Mouse (Mus musculus) heart, adult 11 months (tissue): ENCODE results near the gene Fkbp1b.
A peak's percentile ranks its signal among the peaks of the same experiment; 100 is the strongest.

Experiments used
- DNase-seq: peaks from one replicate; pipeline ENCODE4 v3.0.0; 2022

The Fkbp1b gene

DNA sequence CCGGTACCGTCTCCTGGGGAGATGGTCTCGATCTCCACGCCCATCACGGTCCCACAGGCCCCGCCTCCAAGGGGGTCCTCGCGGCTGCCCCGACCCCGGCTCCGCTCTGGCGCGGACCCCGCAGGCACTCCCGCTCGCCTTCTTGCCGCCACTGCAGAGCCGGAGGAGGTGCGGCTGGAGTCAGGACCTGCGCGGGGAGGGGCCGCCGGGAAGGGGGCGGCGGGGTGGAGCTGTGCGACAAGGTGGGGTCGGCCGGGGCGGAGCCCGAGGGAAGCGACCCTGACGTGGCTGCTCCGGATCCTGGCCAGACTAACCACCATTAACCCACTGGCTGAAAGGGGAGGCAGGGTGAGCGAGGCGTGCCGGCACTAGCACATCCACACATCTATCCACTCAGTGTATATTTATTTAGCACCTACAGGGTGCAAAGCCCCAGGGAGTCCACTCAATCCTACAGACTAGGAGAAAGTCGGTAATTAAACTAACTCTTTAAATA lies at the start of gene Fkbp1b:
TSS of gene Fkbp1b (minus strand) at position 200 of the 496 bp plus-strand sequence.
- peak; percentile 96 for DNase-seq

DNA sequence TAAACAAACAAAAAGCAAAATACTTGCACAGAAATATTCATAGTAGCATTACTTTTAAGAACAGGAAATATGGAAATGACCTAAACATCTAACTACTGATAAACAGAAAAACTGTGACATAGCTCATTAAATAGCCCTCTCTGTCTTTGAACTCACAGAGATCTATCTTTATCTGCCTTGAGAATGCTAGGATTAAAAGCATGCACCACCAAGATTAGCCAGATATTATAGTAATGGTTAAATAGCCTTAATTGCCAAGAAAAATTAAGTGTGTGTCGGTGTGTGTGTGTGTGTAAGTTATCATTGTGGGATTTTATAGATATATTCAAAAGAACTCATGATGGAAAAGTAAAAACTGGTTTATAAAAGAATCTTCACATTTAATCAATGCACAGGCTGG lies 48.5 kb upstream of the Fkbp1b start:
- DNase-seq = no peak

DNA sequence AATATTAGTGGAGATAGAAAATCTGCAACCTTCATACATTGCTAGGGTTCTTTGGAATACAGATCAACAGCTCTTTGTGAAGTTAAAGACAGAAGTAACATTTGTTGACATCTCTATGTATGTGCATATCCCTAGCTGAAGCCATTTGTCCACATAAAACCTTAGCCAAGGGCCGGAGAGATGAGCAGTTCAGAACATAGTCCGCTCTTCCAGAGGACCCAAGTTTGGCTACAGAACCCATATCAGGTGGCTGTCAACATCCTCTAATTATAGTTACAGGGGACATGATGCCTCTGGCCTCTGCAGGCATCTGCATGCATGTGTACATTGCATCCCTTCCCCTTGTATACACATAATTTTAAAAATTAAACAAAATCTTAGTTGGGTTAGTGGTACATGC lies 47.9 kb upstream of the Fkbp1b start:
- DNase-seq = peak; percentile 46

DNA sequence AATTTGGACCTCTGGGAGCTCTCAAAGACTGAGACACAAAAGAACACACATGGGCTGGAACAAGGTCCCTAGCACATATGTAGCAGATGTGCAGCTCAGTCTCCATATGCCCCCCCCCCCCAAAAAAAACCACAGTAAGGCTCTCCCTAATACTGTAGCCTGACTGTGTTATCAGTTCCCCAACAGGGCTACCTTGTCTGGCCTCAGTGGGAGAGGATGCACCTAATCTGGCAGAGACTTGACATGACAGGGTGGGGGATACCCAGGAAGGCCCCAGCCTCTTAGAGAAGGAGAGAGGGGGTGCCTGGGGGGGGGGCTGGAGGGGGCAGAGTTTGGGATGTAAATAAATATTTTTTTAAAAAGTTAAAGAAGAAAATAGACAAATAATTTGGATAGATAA lies 47.3 kb upstream of the Fkbp1b start:
- peak; percentile 40 for DNase-seq

DNA sequence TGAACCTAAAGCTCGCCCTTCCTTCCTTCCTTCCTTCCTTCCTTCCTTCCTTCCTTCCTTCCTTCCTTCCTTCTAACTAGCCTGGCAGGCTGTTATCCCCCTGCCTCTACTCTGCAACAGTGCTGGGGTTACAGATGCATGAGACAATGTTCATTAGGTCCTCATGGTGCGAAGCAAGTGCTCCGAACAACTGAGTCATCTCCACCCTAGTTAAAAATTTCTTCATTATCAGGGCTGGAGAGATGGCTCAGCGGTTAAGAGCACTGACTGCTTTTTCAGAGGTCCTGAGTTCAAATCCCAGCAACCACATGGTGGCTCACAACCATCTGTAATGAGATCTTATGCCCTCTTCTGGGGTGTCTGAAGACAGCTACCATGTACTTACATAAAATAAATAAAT lies 45.2 kb upstream of the Fkbp1b start:
- DNase-seq = peak; percentile 67

DNA sequence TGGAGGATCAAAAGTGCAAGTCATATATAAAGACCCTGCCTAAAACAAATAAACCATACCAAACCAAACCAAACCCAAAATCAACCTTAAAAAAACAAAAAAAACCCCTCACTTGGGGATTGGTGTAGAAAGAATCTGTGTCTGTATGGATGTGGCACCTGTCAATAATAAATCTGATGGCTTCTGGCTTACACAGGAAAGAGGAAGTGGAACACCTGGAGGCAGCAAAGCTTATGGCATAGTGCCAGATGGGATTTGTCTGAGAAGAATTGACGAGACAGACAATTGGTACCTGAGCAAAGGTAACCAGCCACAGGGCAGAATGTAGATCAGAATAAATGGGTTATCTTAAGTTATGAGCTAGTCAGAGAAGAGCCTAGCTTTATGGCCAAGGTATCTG lies 43.7 kb upstream of the Fkbp1b start:
- DNase-seq = peak; percentile 43

- peak; percentile 60 for DNase-seq
Observed at GRCm38 (mm10) chr12:4882086-4882485, 40.7 kb upstream of the Fkbp1b start.

DNA sequence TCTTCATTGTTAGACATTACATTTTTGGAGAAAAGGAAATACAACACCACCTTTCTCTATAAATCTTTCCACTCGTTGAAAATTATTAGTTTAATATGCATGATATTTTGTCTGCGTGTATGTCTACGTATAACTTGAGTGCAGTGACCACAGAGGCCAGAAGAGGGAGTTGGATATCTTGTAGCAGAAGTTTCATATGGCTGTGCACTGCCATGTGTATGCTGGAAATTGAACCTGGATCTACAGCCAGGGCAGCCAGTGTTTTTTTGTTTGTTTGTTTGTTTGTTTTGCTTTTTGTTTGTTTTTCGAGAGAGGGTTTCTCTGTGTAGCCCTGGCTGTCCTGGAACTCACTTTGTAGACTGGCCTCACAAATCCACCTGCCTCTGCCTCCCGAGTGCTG lies 37.7 kb upstream of the Fkbp1b start:
- DNase-seq = peak; percentile 74

DNA sequence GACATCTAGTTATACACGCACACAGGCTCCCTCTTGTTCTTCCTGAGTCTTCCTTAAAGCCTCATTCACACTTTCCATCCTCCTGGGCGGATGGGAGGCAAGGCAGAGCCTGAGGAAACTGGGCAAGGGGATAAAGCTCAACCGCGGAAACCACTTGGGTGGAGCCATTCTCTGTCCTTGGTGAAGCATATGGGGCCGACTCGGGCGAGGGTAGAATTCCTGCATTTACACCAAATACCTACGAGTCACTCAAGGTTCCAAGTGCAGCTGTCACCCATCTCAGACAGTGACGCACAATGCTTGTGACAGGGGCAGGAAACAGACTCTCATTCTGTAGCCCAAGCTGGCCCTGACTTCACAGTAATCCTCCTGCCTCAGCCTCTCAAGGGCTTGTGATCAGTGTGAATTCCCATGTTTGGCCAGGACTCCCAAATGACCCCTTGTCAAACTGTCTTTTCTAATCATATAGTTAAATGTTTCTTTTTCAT lies 36.9 kb upstream of the Fkbp1b start:
- DNase-seq = peak; percentile 87

DNA sequence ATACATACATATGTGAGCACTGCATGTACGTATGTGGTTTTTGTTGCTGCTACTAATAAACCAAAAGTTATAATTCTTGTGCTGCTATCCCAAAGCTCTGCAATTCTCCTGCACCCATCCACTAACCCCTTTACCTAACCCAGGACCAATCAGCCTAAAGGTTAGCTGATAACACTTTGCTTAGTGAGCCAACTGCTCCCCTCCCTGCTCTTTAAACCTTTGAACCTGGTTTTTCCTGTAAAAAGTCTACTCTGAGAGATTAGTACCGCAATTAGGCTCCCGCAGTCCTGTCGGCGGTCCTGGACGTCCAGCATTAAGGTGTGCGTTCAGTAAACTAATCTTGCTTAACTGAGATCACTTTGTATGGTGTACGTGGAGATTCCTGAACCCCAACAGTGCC lies 34.2 kb upstream of the Fkbp1b start:
- DNase-seq = peak; percentile 76

- DNase-seq = peak; percentile 97
Observed at GRCm38 (mm10) chr12:4874161-4874927, 33.0 kb upstream of the Fkbp1b start, which contains the start of gene Mfsd2b. TSS of gene Mfsd2b (minus strand) at chr12:4874359.

- peak; percentile 83 for DNase-seq
Observed at GRCm38 (mm10) chr12:4873531-4873930, 32.1 kb upstream of the Fkbp1b start.

GRCm38 (mm10) chr12:4872983-4873477 lies 31.6 kb upstream of the Fkbp1b start:
- DNase-seq = peak; percentile 56

- peak; percentile 27 for DNase-seq
Observed at GRCm38 (mm10) chr12:4872273-4872672, 30.9 kb upstream of the Fkbp1b start.

DNA sequence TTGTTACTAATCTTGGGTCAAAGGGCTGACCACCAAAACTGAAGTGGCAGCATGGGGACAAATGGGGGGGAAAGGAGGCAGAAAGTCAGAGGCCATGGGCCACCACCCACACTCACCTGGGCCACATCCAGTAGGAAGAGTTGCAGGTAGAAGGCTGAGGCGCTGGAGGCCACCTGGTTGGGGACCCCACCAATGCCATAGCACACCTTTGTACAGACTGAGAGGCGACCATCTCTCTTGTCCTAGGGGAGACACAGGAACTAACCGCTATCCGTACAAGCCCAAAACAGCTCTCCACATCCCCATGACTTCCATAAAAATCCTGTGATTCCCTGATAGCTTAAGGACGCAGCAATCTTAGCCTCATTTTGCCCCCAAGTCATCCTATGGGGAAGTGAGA lies 29.9 kb upstream of the Fkbp1b start:
- peak; percentile 72 for DNase-seq

DNA sequence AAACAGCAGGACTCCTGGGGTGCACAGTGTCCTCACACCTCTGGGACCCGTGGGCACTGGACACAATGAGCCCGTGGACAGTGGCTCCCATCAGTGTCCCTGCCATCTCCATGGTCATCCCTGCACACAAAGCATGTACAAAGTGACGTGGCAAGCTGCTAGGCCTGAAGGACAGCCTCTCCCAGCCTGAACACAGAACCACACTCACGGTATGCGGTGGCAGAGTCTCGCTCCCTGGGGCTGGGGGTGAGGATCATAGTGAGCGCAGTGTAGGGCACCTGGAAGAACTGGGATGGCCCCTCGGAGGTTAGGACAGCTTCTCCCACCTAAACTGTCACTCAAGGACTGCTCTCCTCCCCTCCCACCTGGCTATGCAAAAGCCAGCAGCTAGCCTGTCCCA lies 27.5 kb upstream of the Fkbp1b start:
- peak; percentile 79 for DNase-seq

DNA sequence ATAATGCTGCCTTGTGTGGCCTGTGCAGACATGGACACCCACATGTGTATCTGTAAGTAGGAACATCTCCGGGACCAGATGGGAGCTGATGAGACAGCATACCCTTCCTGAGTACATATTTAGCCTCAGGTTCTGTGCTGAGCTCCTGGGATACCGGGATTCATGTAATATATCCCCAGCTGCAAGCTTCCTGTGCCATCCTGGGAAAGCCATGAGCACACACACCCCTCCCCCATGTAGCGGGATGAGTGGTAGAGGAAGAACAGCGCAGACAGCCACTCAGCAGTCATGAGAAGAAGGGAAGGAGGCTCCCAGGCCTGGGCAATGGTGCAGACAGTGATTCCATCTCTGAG lies 22.9 kb upstream of the Fkbp1b start:
- DNase-seq = no peak

- DNase-seq = peak; percentile 93
Observed at GRCm38 (mm10) chr12:4863654-4864337, 22.4 kb upstream of the Fkbp1b start.

- no peak for DNase-seq
Observed at GRCm38 (mm10) chr12:4862672-4863071, 21.3 kb upstream of the Fkbp1b start.

DNA sequence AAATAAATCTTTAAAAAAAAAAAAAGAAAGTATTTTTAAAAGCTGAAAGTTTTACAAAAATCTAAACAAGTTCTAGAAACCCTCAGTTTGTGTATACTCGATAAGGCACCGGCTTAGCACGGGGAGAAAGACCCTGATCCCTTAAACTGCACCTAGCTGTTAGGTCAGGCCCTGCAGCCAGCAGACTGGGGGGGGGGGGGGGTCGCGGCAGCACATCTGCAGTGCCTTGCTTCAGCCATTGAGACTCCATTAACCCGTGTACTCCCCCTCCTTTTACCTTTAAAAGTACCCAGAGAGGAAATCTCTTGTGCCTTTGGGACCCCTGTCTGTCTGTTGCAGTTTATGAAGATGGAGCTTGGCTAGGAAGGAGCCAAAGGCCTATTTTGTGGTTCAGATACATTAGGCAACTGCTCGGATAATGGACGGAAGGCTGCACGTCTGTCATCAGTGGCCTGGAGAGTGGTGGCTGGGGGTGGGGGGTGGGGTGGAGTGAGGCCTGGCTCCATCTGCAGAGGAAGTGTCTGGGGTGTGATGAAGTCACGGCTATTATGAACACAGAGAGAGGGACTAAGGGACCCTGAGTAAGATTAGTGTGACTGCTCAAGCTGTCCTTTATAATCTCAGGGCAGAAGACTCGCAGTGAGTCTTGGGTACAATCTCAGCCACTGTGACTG lies 18.0 kb upstream of the Fkbp1b start:
- no peak for DNase-seq

GRCm38 (mm10) chr12:4856834-4857233 lies 15.4 kb upstream of the Fkbp1b start:
- DNase-seq = no peak

DNA sequence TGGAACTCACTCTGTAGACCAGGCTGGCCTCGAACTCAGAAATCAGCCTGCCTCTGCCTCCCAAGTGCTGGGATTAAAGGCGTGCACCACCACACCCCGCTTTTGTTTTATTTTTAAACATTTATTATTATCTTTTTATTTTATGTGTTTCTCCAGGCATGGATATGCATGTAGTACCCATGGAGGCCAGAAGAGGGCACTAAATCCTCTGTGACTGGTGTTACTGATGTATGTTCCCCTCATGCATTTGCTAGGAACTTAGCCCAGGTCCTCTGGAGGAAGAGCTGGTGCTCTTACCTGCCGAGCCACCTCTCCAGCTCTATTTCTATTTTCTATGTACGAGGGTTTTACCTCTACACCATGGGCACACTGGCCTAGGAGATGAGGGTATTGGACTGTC lies 14.8 kb upstream of the Fkbp1b start:
- DNase-seq = no peak

GRCm38 (mm10) chr12:4843741-4844140 lies 2.4 kb upstream of the Fkbp1b start:
- no peak for DNase-seq
